Mouse (Mus musculus): ENCODE data around the gene Il22ra1. TPM values are rescaled to one million over a fixed set of nuclear protein-coding genes. Genes with fewer than 3 reads are reported as not detected.

Gene Il22ra1
- under 1 TPM in 1 of 2 experiments, not detected in 1; 0.14 TPM for total RNA-seq (2021)
- long read RNA-seq, experiment 1: 0 reads
- long read RNA-seq, experiment 2: 0 reads

GRCm38 (mm10) chr4:135727817-135728216 lies at the start of gene Il22ra1:
TSS of gene Il22ra1 (plus strand) at chr4:135728172.
- no peak for DNase-seq (ENCODE audit: extremely low spot score in 1 of 2, low spot score in 2 of 2)
- H3K4me3 ChIP-seq: no peak within 1 kb of the TSS
- no peak for TF ChIP-seq CTCF (IDR thresholded peaks at IDR 0.05)
- H3K27ac ChIP-seq: no peak within 1 kb of the TSS
- intact Hi-C loops (cut with DNase I): no loop called here

- no peak for DNase-seq (ENCODE audit: extremely low spot score in 1 of 2, low spot score in 2 of 2)
- Histone ChIP-seq H3K27ac (no peak overlapping the region), H3K4me3 (no peak overlapping the region)
- TF ChIP-seq CTCF (IDR thresholded peaks at IDR 0.05): no peak
- intact Hi-C loops (cut with DNase I): no loop called here
Observed at GRCm38 (mm10) chr4:135679316-135679715, 48.7 kb upstream of the Il22ra1 start.

- DNase-seq (ENCODE audit: extremely low spot score in 1 of 2, low spot score in 2 of 2): no peak
- intact Hi-C loops (cut with DNase I): loop anchor here (5.0 kb wide), 1 partner anchor 76 kb away; the partner anchor contains the start of gene Myom3
- Histone ChIP-seq H3K4me3 (no peak overlapping the region), H3K27ac (no peak overlapping the region)
- no peak for TF ChIP-seq CTCF (IDR thresholded peaks at IDR 0.05)
Observed at GRCm38 (mm10) chr4:135681789-135682188, 46.2 kb upstream of the Il22ra1 start.

- intact Hi-C loops (cut with DNase I): loop anchor here (5.0 kb wide), 1 partner anchor 74 kb away; the partner anchor contains the start of gene Myom3
- TF ChIP-seq CTCF (IDR thresholded peaks at IDR 0.05): peak; percentile 54
- H3K27ac ChIP-seq: no peak overlapping the region
- no peak overlapping the region for H3K4me3 ChIP-seq
- peak in 1 of 2 experiments; percentile 21 for DNase-seq (ENCODE audit: extremely low spot score in 1 of 2, low spot score in 2 of 2)
Observed at GRCm38 (mm10) chr4:135683553-135683952, 44.4 kb upstream of the Il22ra1 start.

- no peak for DNase-seq (ENCODE audit: extremely low spot score in 1 of 2, low spot score in 2 of 2)
- Histone ChIP-seq H3K4me3 (no peak overlapping the region), H3K27ac (no peak overlapping the region)
- intact Hi-C loops (cut with DNase I): loop anchor here (5.0 kb wide), 1 partner anchor 73 kb away; the partner anchor contains the start of gene Myom3
- TF ChIP-seq CTCF (IDR thresholded peaks at IDR 0.05): no peak
Observed at GRCm38 (mm10) chr4:135684731-135685130, 43.2 kb upstream of the Il22ra1 start.

- Histone ChIP-seq H3K27ac (no peak within 1 kb of the TSS), H3K4me3 (peak within 1 kb of the TSS; percentile 51)
- peak; percentile 48 to 55 for DNase-seq (ENCODE audit: extremely low spot score in 1 of 2, low spot score in 2 of 2)
- intact Hi-C loops (cut with DNase I): no loop called here
- TF ChIP-seq CTCF (IDR thresholded peaks at IDR 0.05): no peak
Observed at GRCm38 (mm10) chr4:135685906-135686567, 41.9 kb upstream of the Il22ra1 start, which contains the start of gene Ifnlr1. TSS of gene Ifnlr1 (plus strand) at chr4:135686287.

GRCm38 (mm10) chr4:135686568-135686953 lies 41.4 kb upstream of the Il22ra1 start:
- intact Hi-C loops (cut with DNase I): no loop called here
- Histone ChIP-seq H3K27ac (no peak overlapping the region), H3K4me3 (peak overlapping the region; percentile 51)
- TF ChIP-seq CTCF (IDR thresholded peaks at IDR 0.05): no peak
- no peak for DNase-seq (ENCODE audit: extremely low spot score in 1 of 2, low spot score in 2 of 2)

- H3K4me3 ChIP-seq: no peak overlapping the region
- no peak overlapping the region for H3K27ac ChIP-seq
- intact Hi-C loops (cut with DNase I): no loop called here
- no peak for TF ChIP-seq CTCF (IDR thresholded peaks at IDR 0.05)
- no peak for DNase-seq (ENCODE audit: extremely low spot score in 1 of 2, low spot score in 2 of 2)
Observed at GRCm38 (mm10) chr4:135689797-135690196, 38.2 kb upstream of the Il22ra1 start.

GRCm38 (mm10) chr4:135690241-135690640 lies 37.7 kb upstream of the Il22ra1 start:
- no peak for DNase-seq (ENCODE audit: extremely low spot score in 1 of 2, low spot score in 2 of 2)
- no peak for TF ChIP-seq CTCF (IDR thresholded peaks at IDR 0.05)
- intact Hi-C loops (cut with DNase I): no loop called here
- Histone ChIP-seq H3K27ac (no peak overlapping the region), H3K4me3 (no peak overlapping the region)

GRCm38 (mm10) chr4:135692916-135693315 lies 35.1 kb upstream of the Il22ra1 start:
- no peak for TF ChIP-seq CTCF (IDR thresholded peaks at IDR 0.05)
- H3K4me3 ChIP-seq: no peak overlapping the region
- intact Hi-C loops (cut with DNase I): no loop called here
- H3K27ac ChIP-seq: no peak overlapping the region
- no peak for DNase-seq (ENCODE audit: extremely low spot score in 1 of 2, low spot score in 2 of 2)

- no peak for TF ChIP-seq CTCF (IDR thresholded peaks at IDR 0.05)
- H3K27ac ChIP-seq: no peak overlapping the region
- intact Hi-C loops (cut with DNase I): no loop called here
- no peak for DNase-seq (ENCODE audit: extremely low spot score in 1 of 2, low spot score in 2 of 2)
- H3K4me3 ChIP-seq: no peak overlapping the region
Observed at GRCm38 (mm10) chr4:135698498-135698897, 29.5 kb upstream of the Il22ra1 start.

- DNase-seq (ENCODE audit: extremely low spot score in 1 of 2, low spot score in 2 of 2): no peak
- intact Hi-C loops (cut with DNase I): no loop called here
- no peak for TF ChIP-seq CTCF (IDR thresholded peaks at IDR 0.05)
- H3K4me3 ChIP-seq: no peak overlapping the region
- no peak overlapping the region for H3K27ac ChIP-seq
Observed at GRCm38 (mm10) chr4:135703497-135703896, 24.5 kb upstream of the Il22ra1 start.

- intact Hi-C loops (cut with DNase I): no loop called here
- Histone ChIP-seq H3K4me3 (no peak overlapping the region), H3K27ac (no peak overlapping the region)
- no peak for TF ChIP-seq CTCF (IDR thresholded peaks at IDR 0.05)
- no peak for DNase-seq (ENCODE audit: extremely low spot score in 1 of 2, low spot score in 2 of 2)
Observed at GRCm38 (mm10) chr4:135704016-135704415, 24.0 kb upstream of the Il22ra1 start.
